Mouse (Mus musculus) hindbrain, embryonic 11.5 days (tissue): ENCODE results near the gene Zmat1. TPM values are rescaled to one million over a fixed set of nuclear protein-coding genes. Genes with fewer than 3 reads are reported as not detected.
A peak's percentile ranks its signal among the peaks of the same experiment; 100 is the strongest.

Experiments used
- ATAC-seq: fragments of 200-750 bp; cut with Nextera tagmentation; 2 replicates; pipeline ENCODE4 v1.8.0; 2017; ENCODE audit warnings: mild to moderate bottlenecking, moderate TSS enrichment, moderate library complexity; ENCODE audit not compliant: low FRiP score
- DNase-seq: peaks from one replicate; pipeline ENCODE4 v3.0.0-alpha.2; 2015; ENCODE audit warnings: low spot score
- H3K27ac ChIP-seq: fragments of 300-500 bp; sonication (generic); 2 replicates; pipeline ENCODE4 v1.5.1; 2014; ENCODE audit warnings: mild to moderate bottlenecking, low read depth, low read length
- H3K27me3 ChIP-seq: fragments of 300-500 bp; sonication (generic); 2 replicates; pipeline ENCODE4 v1.6.1; 2014; ENCODE audit warnings: mild to moderate bottlenecking, low read length, moderate library complexity, mixed read lengths; ENCODE audit not compliant: control insufficient read depth, insufficient read depth
- H3K36me3 ChIP-seq: fragments of 300-500 bp; sonication (generic); 2 replicates; pipeline ENCODE4 v1.6.1; 2014; ENCODE audit warnings: mild to moderate bottlenecking, low read length, moderate library complexity, mixed read lengths; ENCODE audit not compliant: control insufficient read depth, insufficient read depth
- H3K4me1 ChIP-seq: fragments of 300-500 bp; sonication (generic); replicated peaks from 2 replicates; pipeline ENCODE4 v1.6.1; 2014; ENCODE audit warnings: low read length, mixed read lengths; ENCODE audit not compliant: control insufficient read depth, insufficient read depth
- H3K4me2 ChIP-seq: fragments of 300-500 bp; sonication (generic); replicated peaks from 2 replicates; pipeline ENCODE4 v1.6.1; 2014; ENCODE audit warnings: mild to moderate bottlenecking, low read depth, low read length
- H3K4me3 ChIP-seq: fragments of 300-500 bp; sonication (generic); 2 replicates; pipeline ENCODE4 v1.5.1; 2014; ENCODE audit warnings: low read depth, low read length
- H3K9ac ChIP-seq: fragments of 300-500 bp; sonication (generic); 2 replicates; pipeline ENCODE4 v1.6.1; 2014; ENCODE audit warnings: low read depth, low read length
- H3K9me3 ChIP-seq: fragments of 300-500 bp; sonication (generic); 2 replicates; pipeline ENCODE4 v1.6.1; 2016; ENCODE audit warnings: low read length; ENCODE audit not compliant: control insufficient read depth
- WGBS: fragments of 180-500 bp; shearing (Covaris S2); extraction: QIAGEN DNeasy Blood & Tissue Kit; methylation state at CpG from one replicate; pipeline ENCODE4 v1.1.7; 2014; 5-methylcytosine and 5-hydroxymethylcytosine counted together
- polyA plus RNA-seq: library from polyadenylated mRNA; unstranded; fragments of >200 nt; fragmentation: Nextera tagmentation; extraction: Ambion mirVana; gene quantifications from 2 replicates; pipeline ENCODE4 v1.2.1, GENCODE M21; 2014

Zmat1 gene
- polyA plus RNA-seq, 1 experiment from 2014 or later = 6.7 TPM

- Histone ChIP-seq H3K9me3 (no peaks in the 10 kb centered on the region), H3K9ac (no peak overlapping the region), H3K27me3 (no peaks in the 10 kb centered on the region), H3K27ac (no peak overlapping the region), H3K4me2 (peak overlapping the region; percentile 42), H3K36me3 (no peaks in the 10 kb centered on the region), H3K4me1 (no peaks in the 10 kb centered on the region), H3K4me3 (peak overlapping the region; percentile 18; the same call in 1 of the 2 replicates)
- peak; percentile 87 for ATAC-seq
- DNase-seq = peak; percentile 65
- 65% methylated on average over 35 of the region's 53 CpGs for WGBS
Measured at GRCm38 (mm10) chrX:134963305-134964094, 45.5 kb downstream of the Zmat1 start.

GRCm38 (mm10) chrX:134930361-134930760, 78.6 kb downstream of the Zmat1 start:
- Histone ChIP-seq H3K4me3 (no peak overlapping the region), H3K4me2 (no peak overlapping the region), H3K36me3 (no peaks in the 10 kb centered on the region), H3K9ac (no peak overlapping the region), H3K4me1 (no peaks in the 10 kb centered on the region), H3K9me3 (no peaks in the 10 kb centered on the region), H3K27me3 (no peaks in the 10 kb centered on the region), H3K27ac (no peak overlapping the region)
- no peak for ATAC-seq
- WGBS = 32% methylated on average over 5 of the region's 5 CpGs
- DNase-seq = peak; percentile 52

DNA sequence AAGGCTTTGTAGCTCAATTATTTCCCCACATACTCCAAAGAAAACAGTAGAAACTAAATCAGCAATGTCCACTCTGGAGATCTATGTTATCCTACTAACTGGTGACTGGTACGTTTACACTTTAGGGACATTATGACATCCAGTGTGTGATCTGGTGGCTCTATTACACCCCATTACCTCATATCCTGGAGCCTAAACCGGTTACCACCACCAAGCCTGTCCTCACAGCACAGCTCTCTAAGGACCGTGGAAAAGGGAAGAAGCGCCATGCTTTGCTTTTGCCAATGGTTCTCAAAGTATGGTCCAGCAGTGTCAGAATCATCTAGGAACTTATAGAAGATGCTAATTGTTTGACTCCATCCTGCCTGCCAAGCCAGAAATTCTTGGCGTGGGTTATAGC, 79.1 kb downstream of the Zmat1 start:
- Histone ChIP-seq H3K9me3 (no peaks in the 10 kb centered on the region), H3K36me3 (no peaks in the 10 kb centered on the region), H3K4me2 (no peak overlapping the region), H3K9ac (no peak overlapping the region), H3K4me1 (no peaks in the 10 kb centered on the region), H3K27ac (no peak overlapping the region), H3K27me3 (no peaks in the 10 kb centered on the region), H3K4me3 (no peak overlapping the region)
- DNase-seq (peak; percentile 1), ATAC-seq (no peak)
- WGBS = 84% methylated on average over 5 of the region's 5 CpGs

- Histone ChIP-seq H3K9me3 (no peaks in the 10 kb centered on the region), H3K4me2 (no peak overlapping the region), H3K27ac (no peak overlapping the region), H3K36me3 (no peaks in the 10 kb centered on the region), H3K27me3 (no peaks in the 10 kb centered on the region), H3K9ac (no peak overlapping the region), H3K4me3 (no peak overlapping the region), H3K4me1 (no peaks in the 10 kb centered on the region)
- ATAC-seq (no peak), DNase-seq (peak; percentile 61)
Measured at GRCm38 (mm10) chrX:134925058-134925457, 84.0 kb downstream of the Zmat1 start.

- 65% methylated on average over 7 of the region's 7 CpGs for WGBS
- no peak for ATAC-seq
Measured at GRCm38 (mm10) chrX:134923675-134924424, 85.2 kb downstream of the Zmat1 start.

More at GRCm38 (mm10) chrX:134923675-134924424, 85.2 kb downstream of the Zmat1 start:
- Histone ChIP-seq H3K9ac (no peak overlapping the region), H3K36me3 (no peaks in the 10 kb centered on the region), H3K27me3 (no peaks in the 10 kb centered on the region), H3K27ac (no peak overlapping the region), H3K9me3 (no peaks in the 10 kb centered on the region), H3K4me1 (no peaks in the 10 kb centered on the region), H3K4me3 (no peak overlapping the region), H3K4me2 (no peak overlapping the region)
- DNase-seq = peak; percentile 1

Other genes with a start within 250 kb of the Zmat1 start
- 79.5 and 83.1 TPM in 2 replicates for gene Armcx2, start 200.0 kb downstream of the Zmat1 start, polyA plus RNA-seq
- gene Nxf2, start 44.5 kb downstream of the Zmat1 start, polyA plus RNA-seq = 0.43 and 0.74 TPM in 2 replicates
- not detected in 2 replicates for gene Gm15023, start 168.4 kb upstream of the Zmat1 start, polyA plus RNA-seq
- gene Tceal6, start 201.5 kb upstream of the Zmat1 start, polyA plus RNA-seq = 1.5 and 1.6 TPM in 2 replicates